Mouse (Mus musculus): ENCODE data around the gene Smad3. TPM values are rescaled to one million over a fixed set of nuclear protein-coding genes. Genes with fewer than 3 reads are reported as not detected.

Gene Smad3
- polyA plus RNA-seq, 1 experiment from 2014 or later = 2.7 TPM

DNA sequence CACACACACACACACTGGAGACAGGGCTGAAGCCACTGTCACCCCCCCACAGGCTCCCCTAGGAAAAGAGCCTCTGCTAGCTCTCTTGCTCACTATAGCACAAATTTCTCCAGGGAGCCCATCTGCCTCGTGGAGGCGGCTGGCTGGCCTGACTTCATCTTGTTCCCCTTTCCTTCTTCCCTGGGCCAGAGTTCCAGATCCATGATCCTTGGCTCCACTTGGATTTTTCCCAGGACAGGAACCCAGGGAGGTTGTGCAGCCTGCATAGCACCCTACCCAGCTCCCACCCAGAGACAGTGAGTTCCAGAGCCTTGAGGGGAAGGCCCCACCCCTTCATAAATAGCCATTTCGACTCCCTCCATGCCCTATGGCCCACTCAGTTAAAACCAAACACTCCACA, 29.8 kb upstream of the Smad3 start:
- ATAC-seq (ENCODE audit: low read depth) (no peak), DNase-seq (no peak)
- WGBS (ENCODE audit: insufficient replicate concordance) = 58% methylated on average over 3 of the region's 3 CpGs
- Histone ChIP-seq H3K27ac (no peak overlapping the region), H3K9me3 (replicated peaks) (no peaks in the 10 kb centered on the region), H3K9ac (no peak overlapping the region), H3K36me3 (no peaks in the 10 kb centered on the region), H3K4me1 (replicated peaks) (peaks cover 65% of the 10 kb centered on the region), H3K4me3 (replicated peaks) (no peak overlapping the region), H3K4me2 (no peak overlapping the region), H3K27me3 (peaks cover 20% of the 10 kb centered on the region; the same call in 1 of the 2 replicates)

- ATAC-seq (ENCODE audit: low read depth) = no peak
- Histone ChIP-seq H3K9ac (no peak overlapping the region), H3K36me3 (no peaks in the 10 kb centered on the region), H3K4me3 (replicated peaks) (no peak overlapping the region), H3K27me3 (peaks cover 18% of the 10 kb centered on the region; the same call in 1 of the 2 replicates), H3K4me1 (replicated peaks) (peaks cover 69% of the 10 kb centered on the region), H3K9me3 (replicated peaks) (no peaks in the 10 kb centered on the region), H3K27ac (no peak overlapping the region), H3K4me2 (no peak overlapping the region)
- DNase-seq = no peak
- 44% methylated on average over 2 of the region's 2 CpGs for WGBS (ENCODE audit: insufficient replicate concordance)
Observed at GRCm38 (mm10) chr9:63787086-63787485, 29.3 kb upstream of the Smad3 start.

DNA sequence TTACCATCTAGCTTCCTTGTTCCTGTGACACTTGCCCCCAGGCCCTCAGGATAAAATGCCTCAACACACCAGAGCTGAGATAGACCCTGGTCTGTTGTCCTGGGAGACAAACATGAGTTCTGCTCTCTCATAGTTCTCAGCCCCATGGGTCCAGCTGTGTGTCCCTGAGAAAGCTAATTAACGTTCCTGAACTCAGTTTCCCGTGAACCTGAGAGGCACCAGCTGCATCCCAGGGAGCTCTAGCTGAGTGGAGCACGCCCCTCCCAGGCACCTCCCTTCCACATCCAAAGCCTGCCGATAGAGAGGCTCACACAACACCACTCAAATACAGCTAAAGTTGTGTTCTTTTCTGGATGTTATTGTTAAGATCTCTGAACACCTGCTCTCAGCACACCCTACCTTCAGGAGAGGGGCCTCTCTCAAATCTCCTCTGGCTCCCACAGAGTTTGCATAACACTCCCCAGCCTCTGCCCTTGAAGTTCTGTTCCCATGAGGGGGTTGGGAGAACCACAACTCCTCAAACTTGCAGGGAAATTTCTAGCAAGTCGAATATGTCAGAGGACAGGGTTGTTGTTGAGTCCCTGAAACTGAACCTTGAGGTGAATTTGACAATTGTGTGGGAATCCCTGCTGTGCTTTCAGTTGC, 28.4 kb upstream of the Smad3 start:
- peaks cover 8% of the 10 kb centered on the region; the same call in 1 of the 2 replicates for H3K27me3 ChIP-seq
- H3K4me1 ChIP-seq (replicated peaks) = peaks cover 72% of the 10 kb centered on the region
- H3K9ac ChIP-seq = peak overlapping the region; percentile 13; the same call in 1 of the 2 replicates
- 37% methylated on average over 5 of the region's 5 CpGs for WGBS (ENCODE audit: insufficient replicate concordance)
- H3K4me3 ChIP-seq (replicated peaks) = no peak overlapping the region
- H3K4me2 ChIP-seq = peak overlapping the region; percentile 35
- H3K9me3 ChIP-seq (replicated peaks) = no peaks in the 10 kb centered on the region
- H3K36me3 ChIP-seq = no peaks in the 10 kb centered on the region
- no peak for ATAC-seq (ENCODE audit: low read depth)
- peak overlapping the region; percentile 37; the same call in 1 of the 2 replicates for H3K27ac ChIP-seq
- DNase-seq = no peak

GRCm38 (mm10) chr9:63785492-63785891, 27.7 kb upstream of the Smad3 start:
- DNase-seq (peak; percentile 45), ATAC-seq (ENCODE audit: low read depth) (peak; percentile 73)
- Histone ChIP-seq H3K4me2 (peak overlapping the region; percentile 35), H3K27me3 (peaks cover 4% of the 10 kb centered on the region; the same call in 1 of the 2 replicates), H3K36me3 (no peaks in the 10 kb centered on the region), H3K27ac (peak overlapping the region; percentile 37), H3K9me3 (replicated peaks) (no peaks in the 10 kb centered on the region), H3K9ac (peak overlapping the region; percentile 34; the same call in 1 of the 2 replicates), H3K4me1 (replicated peaks) (peaks cover 72% of the 10 kb centered on the region), H3K4me3 (replicated peaks) (no peak overlapping the region)
- WGBS (ENCODE audit: insufficient replicate concordance) = 8% methylated on average over 5 of the region's 5 CpGs

DNA sequence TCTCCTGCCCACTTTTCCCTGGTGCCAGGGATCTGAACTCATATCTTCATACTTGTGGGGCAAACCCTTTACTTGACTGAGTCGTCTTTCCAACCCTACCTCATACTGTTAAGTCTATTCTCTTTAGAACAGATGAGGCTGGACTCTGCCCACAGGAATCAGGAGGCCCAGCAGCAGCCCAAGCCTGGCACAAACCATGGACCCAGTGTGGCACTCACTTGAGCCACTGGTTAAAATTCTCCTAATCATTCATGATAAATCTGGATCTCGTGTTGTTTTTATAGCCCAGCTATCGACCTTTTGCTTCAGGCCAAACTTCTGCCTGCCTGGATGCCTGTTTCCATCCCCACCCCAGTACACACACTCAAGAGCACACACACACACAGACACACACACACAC, 26.8 kb upstream of the Smad3 start:
- H3K4me2 ChIP-seq = no peak overlapping the region
- H3K36me3 ChIP-seq = no peaks in the 10 kb centered on the region
- no peaks in the 10 kb centered on the region for H3K9me3 ChIP-seq (replicated peaks)
- peaks cover 4% of the 10 kb centered on the region; the same call in 1 of the 2 replicates for H3K27me3 ChIP-seq
- H3K9ac ChIP-seq = 0 out of 2 replicates have a peak overlapping the region, but pooled peaks have one; percentile 8
- no peak overlapping the region for H3K4me3 ChIP-seq (replicated peaks)
- H3K4me1 ChIP-seq (replicated peaks) = peaks cover 72% of the 10 kb centered on the region
- peak overlapping the region; percentile 37; the same call in 1 of the 2 replicates for H3K27ac ChIP-seq
- ATAC-seq (ENCODE audit: low read depth) (no peak), DNase-seq (no peak)
- WGBS (ENCODE audit: insufficient replicate concordance) = 69% methylated on average over 3 of the region's 3 CpGs

GRCm38 (mm10) chr9:63782744-63783143, 24.9 kb upstream of the Smad3 start:
- Histone ChIP-seq H3K9ac (peak overlapping the region; percentile 60), H3K4me3 (replicated peaks) (0 out of 2 replicates have a peak overlapping the region, but pooled peaks have one; percentile 7), H3K27ac (peak overlapping the region; percentile 78), H3K9me3 (replicated peaks) (no peaks in the 10 kb centered on the region), H3K4me2 (peak overlapping the region; percentile 58), H3K36me3 (no peaks in the 10 kb centered on the region), H3K4me1 (replicated peaks) (peaks cover 71% of the 10 kb centered on the region), H3K27me3 (no peaks in the 10 kb centered on the region)
- ATAC-seq (ENCODE audit: low read depth) (peak; percentile 70), DNase-seq (peak; percentile 49)
- 31% methylated on average over 4 of the region's 4 CpGs for WGBS (ENCODE audit: insufficient replicate concordance)

DNA sequence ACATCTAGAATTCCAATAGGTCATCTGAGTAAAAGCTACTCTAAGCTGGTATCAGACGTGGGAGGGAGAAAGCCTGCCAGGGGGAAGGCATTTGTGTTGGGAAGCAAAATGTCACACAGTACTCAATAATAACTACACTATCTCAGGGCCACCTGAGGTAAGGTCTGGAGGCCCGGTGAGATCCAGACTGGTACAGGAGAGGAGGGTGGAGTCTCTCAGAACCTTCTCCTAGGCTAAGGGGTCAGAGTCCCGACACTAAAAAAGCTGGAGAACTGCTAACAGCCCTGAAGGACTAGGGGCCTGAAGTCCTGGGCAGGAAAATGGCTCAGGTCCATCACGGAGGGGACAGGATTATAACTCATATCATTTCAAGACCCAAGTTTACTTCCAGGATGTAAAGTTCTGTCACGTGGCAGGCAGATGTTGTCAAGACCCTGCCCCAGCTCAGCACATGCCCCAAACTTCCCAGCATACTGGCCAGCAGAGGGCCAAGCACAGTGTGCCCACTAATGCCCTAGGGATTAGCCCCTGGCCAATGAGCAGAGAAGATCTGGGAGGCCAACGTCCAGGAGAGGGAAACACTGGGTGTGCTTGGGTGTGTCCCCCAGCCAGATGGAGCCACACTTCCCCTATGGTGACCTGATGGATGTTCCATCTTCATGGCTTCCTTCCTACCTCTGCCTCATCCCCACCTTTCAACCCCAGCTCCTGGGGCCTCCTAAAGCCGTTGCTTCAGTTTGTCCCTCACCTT, 24.1 kb upstream of the Smad3 start:
- 49% methylated on average over 7 of the region's 7 CpGs for WGBS (ENCODE audit: insufficient replicate concordance)
- ATAC-seq (ENCODE audit: low read depth) (peak; percentile 75), DNase-seq (no peak)
- H3K9me3 ChIP-seq (replicated peaks) = no peaks in the 10 kb centered on the region
- peaks cover 67% of the 10 kb centered on the region for H3K4me1 ChIP-seq (replicated peaks)
- peak overlapping the region; percentile 60 for H3K9ac ChIP-seq
- peak overlapping the region; percentile 78 for H3K27ac ChIP-seq
- peak overlapping the region; percentile 58 for H3K4me2 ChIP-seq
- H3K36me3 ChIP-seq = no peaks in the 10 kb centered on the region
- H3K4me3 ChIP-seq (replicated peaks) = 0 out of 2 replicates have a peak overlapping the region, but pooled peaks have one; percentile 7
- no peaks in the 10 kb centered on the region for H3K27me3 ChIP-seq

DNA sequence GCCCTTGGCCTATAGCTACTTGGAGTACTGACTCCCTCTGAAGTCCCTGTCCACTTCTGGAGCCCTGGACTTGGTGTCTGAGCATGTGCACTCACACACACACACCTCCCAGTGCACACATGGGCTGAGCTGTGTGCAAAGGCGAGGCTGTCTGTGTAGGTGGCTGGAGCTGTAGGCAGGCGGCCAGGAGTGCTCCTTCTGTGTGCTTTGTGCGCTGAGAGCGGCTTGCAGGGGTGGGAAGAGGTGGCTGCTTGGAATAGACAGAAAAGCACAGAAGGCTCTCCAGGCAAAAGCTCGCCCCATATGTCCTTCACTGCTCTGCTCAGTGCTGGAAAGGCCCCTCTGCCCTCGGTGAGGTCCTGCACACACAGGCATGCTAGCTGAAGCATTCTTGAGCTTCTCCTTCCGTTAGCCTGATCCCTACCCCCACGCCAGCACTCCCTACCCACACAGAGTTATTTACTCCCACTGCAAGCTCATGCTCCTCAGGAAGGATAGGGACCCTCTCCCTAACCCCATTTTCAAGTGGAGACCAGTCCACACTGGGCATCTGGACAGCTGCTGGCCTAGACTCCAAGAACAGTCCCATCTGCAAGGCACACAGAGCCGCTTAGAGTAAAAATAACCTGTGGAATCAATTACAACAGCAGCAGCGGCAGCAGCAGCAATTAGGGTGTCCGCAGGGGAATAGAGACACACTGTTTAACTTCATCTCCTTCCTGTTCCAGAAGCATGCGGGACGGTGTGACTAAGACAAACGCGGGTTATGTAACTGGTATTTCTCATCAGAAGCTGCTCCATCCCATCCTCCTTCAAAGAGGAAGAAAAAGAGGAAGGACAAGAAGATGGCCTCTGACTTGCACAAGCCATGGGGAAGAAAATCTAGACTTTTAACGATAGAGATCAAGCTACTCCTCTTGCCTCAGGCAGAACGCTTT, 22.4 kb upstream of the Smad3 start:
- H3K9me3 ChIP-seq (replicated peaks) = no peaks in the 10 kb centered on the region
- no peak for ATAC-seq (ENCODE audit: low read depth)
- no peaks in the 10 kb centered on the region for H3K36me3 ChIP-seq
- H3K9ac ChIP-seq = no peak overlapping the region
- peaks cover 56% of the 10 kb centered on the region for H3K4me1 ChIP-seq (replicated peaks)
- 35% methylated on average over 17 of the region's 17 CpGs for WGBS (ENCODE audit: insufficient replicate concordance)
- H3K4me2 ChIP-seq = no peak overlapping the region
- DNase-seq = no peak
- 0 out of 2 replicates have a peak overlapping the region, but pooled peaks have one; percentile 32 for H3K27ac ChIP-seq
- H3K27me3 ChIP-seq = no peaks in the 10 kb centered on the region
- H3K4me3 ChIP-seq (replicated peaks) = no peak overlapping the region

- no peak for ATAC-seq (ENCODE audit: low read depth)
- Histone ChIP-seq H3K9me3 (replicated peaks) (no peaks in the 10 kb centered on the region), H3K4me3 (replicated peaks) (no peak overlapping the region), H3K4me2 (no peak overlapping the region), H3K27ac (no peak overlapping the region), H3K27me3 (no peaks in the 10 kb centered on the region), H3K36me3 (no peaks in the 10 kb centered on the region), H3K4me1 (replicated peaks) (peaks cover 43% of the 10 kb centered on the region), H3K9ac (no peak overlapping the region)
- 69% methylated on average over 3 of the region's 3 CpGs for WGBS (ENCODE audit: insufficient replicate concordance)
- DNase-seq = no peak
Observed at GRCm38 (mm10) chr9:63776735-63777134, 18.9 kb upstream of the Smad3 start.

- H3K27ac ChIP-seq = peak overlapping the region; percentile 69
- no peaks in the 10 kb centered on the region for H3K27me3 ChIP-seq
- H3K36me3 ChIP-seq = no peaks in the 10 kb centered on the region
- peaks cover 25% of the 10 kb centered on the region for H3K4me1 ChIP-seq (replicated peaks)
- DNase-seq (peak; percentile 45), ATAC-seq (ENCODE audit: low read depth) (peak; percentile 89)
- peak overlapping the region; percentile 37; the same call in 1 of the 2 replicates for H3K9ac ChIP-seq
- no peaks in the 10 kb centered on the region for H3K9me3 ChIP-seq (replicated peaks)
- no peak overlapping the region for H3K4me3 ChIP-seq (replicated peaks)
- WGBS (ENCODE audit: insufficient replicate concordance) = 28% methylated on average over 6 of the region's 6 CpGs
- peak overlapping the region; percentile 38 for H3K4me2 ChIP-seq
Observed at GRCm38 (mm10) chr9:63774854-63775483, 17.2 kb upstream of the Smad3 start.

All from liver, embryonic 13.5 days (tissue).